Mouse (Mus musculus): ENCODE results near the gene Psmb8. TPM values are rescaled to one million over a fixed set of nuclear protein-coding genes. Genes with fewer than 3 reads are reported as not detected.

Psmb8 gene
- 21.0 and 24.6 TPM in 2 replicates for polyA plus RNA-seq (2021; fragmentation: Nextera tagmentation)
- long read RNA-seq, experiment 1, transcript Psmb8-201 (6 exons, 1,628 nt), result major isoform, 15 of 15 reads
- long read RNA-seq, experiment 1, partial matches to known transcripts, result 0 of 15 reads
- long read RNA-seq, experiment 1, other reads (novel, unspliced or antisense), result 0 of 15 reads
- long read RNA-seq, experiment 2, transcript Psmb8-201 (6 exons, 1,628 nt), result major isoform, 14 of 14 reads
- long read RNA-seq, experiment 2, partial matches to known transcripts, result 0 of 14 reads
- long read RNA-seq, experiment 2, other reads (novel, unspliced or antisense), result 0 of 14 reads

DNA sequence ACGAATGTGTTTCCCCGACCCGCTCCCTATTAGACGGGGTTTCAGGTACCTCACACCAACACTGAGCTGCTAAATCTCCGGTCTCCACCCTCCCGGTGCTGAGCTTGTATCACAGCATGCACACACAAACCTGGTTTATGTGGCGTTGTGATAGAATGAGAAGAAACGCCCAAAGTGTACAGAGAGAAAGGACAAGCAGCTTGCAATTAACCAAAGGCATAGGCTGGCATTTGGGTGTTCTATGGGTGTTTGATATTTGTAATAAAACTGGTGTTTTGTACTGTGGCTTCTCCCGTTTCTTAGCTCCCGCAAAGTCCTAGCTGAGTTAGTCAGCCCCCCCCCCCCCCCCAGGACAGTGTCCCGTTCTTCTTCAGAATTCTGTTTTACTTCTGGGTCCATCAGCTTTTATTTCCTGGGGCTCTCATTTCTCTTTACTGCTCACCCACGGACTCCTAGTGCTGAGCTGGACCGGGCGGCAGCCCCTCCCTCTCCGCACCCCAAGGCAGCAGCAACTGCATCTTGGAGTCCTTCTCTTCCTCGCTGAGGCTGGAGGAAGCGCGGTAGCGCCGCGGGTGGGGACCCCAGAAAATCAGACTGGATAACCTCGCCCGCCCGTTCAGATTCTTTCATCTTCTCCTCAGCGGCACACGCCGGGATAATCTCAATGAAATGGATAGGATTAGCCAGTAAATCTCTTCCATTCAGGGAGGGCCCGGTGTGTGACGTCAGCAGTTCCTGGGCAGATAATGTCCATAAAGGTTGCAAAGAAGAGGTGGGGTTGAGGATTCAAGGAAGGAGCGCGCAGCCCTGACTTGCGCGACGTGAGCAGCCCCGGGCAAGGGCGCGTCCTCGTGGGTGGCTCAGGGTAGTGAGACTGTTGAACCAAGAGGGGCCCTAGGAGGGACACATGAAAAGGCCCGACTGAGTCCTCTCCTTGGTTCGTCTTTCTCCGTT, at the start of gene Psmb8:
Gene Psmb8, plus strand, starts transcription at position 781 of the 954 bp plus-strand sequence.

DNA sequence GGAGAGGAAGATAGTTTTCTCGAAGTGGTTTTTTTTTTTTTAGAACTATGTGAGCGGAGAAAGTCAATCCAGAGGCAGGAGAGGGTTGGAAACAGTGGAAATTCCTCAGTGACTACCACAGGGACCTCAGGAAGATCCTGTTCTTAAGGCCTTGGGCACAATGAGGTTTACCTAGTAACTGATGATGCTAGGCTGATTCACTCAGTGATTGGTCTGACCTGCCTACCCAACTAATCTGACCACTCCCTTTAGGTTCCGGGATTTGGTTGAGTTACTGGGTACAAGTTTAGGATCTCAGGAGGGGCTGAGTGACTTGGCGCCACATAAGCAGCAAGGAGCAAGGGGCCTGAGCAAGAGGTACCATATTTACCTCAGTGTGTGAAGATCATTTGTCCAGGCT, 44.6 kb upstream of the Psmb8 start, which contains the start of gene H2-DMb1:
Gene H2-DMb1, plus strand, starts transcription at position 150 of the 400 bp plus-strand sequence.

DNA sequence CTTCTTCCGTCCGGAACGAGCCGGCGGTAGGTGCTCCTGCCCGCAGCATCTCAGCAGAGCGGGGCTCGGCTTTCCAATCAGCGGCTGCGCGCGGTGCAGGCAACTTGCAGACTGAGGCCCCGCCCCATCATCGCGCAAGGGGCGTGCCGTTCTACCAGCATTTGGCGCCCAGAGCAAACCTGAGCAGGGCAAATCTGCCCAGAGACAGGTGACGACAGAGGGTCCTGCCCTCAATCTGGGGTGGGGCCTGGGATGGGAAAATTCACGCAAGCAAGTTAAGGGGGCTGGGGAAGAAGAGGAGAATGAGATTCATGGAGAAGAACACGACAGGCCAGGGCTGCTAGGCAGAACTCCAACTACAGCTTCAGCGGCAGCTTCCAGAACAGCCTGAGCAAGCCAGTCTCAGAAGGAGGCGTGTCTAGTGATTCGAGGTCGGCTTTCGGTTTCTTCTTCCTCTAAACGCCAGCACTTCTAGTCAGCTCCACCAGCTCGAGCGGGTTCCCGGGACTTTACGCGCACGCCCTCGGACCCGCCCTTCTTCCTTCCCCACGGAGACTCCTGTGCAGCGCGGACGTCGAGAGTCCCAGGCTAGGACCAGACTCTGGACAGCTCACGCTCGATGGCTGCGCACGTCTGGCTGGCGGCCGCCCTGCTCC, 10.1 kb upstream of the Psmb8 start, which contains the start of the genes Tap1 and Psmb9:
Gene Tap1, plus strand, starts transcription at position 293 of the 656 bp plus-strand sequence.
Gene Psmb9, minus strand, starts transcription at position 504 of the 656 bp plus-strand sequence.

DNA sequence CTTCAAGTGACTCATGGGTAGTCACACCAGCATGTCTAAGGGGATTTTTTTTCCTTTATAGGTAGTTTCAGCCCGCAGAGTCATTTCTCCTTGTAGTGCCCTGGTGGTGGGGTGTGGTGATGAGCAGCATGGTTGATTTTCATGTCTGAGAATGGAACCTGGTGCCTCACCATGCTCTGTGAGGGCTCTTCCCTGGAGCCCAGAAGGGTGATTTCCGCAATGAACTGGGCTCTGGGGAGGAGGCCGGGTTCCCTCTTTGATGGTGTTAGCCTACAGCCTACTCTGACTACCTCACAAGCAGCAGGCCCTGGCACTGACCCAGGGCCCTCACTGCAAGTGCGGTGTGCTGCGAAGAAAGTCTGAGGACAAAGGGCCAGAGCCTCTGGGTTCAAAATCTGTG, 5.9 kb downstream of the Psmb8 start, which contains the start of gene Tap2:
Gene Tap2, plus strand, starts transcription at position 84 of the 400 bp plus-strand sequence.

DNA sequence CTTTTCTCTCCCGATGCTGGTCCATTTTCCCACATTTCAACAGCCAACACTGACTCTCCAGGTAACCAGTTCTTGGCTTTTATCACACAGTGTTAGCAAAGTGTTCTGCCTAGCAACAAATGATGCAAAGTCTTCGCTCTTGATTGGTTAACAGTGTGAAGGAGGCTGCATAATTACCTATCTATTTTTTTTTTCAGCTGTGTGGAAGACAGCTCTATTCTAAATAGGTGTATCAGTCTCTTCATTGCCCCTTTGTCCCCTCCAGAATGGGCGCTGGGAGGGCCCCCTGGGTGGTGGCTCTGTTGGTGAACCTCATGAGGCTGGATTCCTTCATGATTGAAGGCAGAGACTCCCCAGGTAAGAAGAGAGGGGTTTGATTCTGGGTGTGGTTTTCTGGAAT, 41.2 kb downstream of the Psmb8 start, which contains the start of gene H2-Ob:
Gene H2-Ob, plus strand, starts transcription at position 198 of the 400 bp plus-strand sequence.

Other genes with a start within 250 kb of the Psmb8 start
- gene B3galt4, start 246.2 kb upstream of the Psmb8 start, polyA plus RNA-seq (2021; fragmentation: Nextera tagmentation), result 4.3 and 5.6 TPM in 2 replicates
- 41.5 and 54.7 TPM in 2 replicates for gene Vps52, start 241.9 kb upstream of the Psmb8 start, polyA plus RNA-seq (2021; fragmentation: Nextera tagmentation)
- gene Rps18, start 241.7 kb upstream of the Psmb8 start, polyA plus RNA-seq (2021; fragmentation: Nextera tagmentation), result 906 and 922 TPM in 2 replicates
- 29.6 and 37.7 TPM in 2 replicates for gene H2-K1, start 197.4 kb upstream of the Psmb8 start, polyA plus RNA-seq (2021; fragmentation: Nextera tagmentation)
- gene Ring1, start 173.0 kb upstream of the Psmb8 start, polyA plus RNA-seq (2021; fragmentation: Nextera tagmentation), result 3.4 and 12.5 TPM in 2 replicates
- 25.9 and 48.5 TPM in 2 replicates for gene H2-Ke6, start 169.7 kb upstream of the Psmb8 start, polyA plus RNA-seq (2021; fragmentation: Nextera tagmentation)
- 66.0 and 69.8 TPM in 2 replicates for gene Slc39a7, start 166.0 kb upstream of the Psmb8 start, polyA plus RNA-seq (2021; fragmentation: Nextera tagmentation)
- gene Rxrb, start 165.9 kb upstream of the Psmb8 start, polyA plus RNA-seq (2021; fragmentation: Nextera tagmentation), result 12.9 and 32.8 TPM in 2 replicates
- 0.48 and 0.55 TPM in 2 replicates for gene Col11a2, start 158.3 kb upstream of the Psmb8 start, polyA plus RNA-seq (2021; fragmentation: Nextera tagmentation)
- 1.2 and 1.6 TPM in 2 replicates for gene H2-Oa, start 105.4 kb upstream of the Psmb8 start, polyA plus RNA-seq (2021; fragmentation: Nextera tagmentation)
- 32.1 and 36.6 TPM in 2 replicates for gene H2-DMa, start 78.2 kb upstream of the Psmb8 start, polyA plus RNA-seq (2021; fragmentation: Nextera tagmentation)
- 42.2 and 74.5 TPM in 2 replicates for gene Brd2, start 75.1 kb upstream of the Psmb8 start, polyA plus RNA-seq (2021; fragmentation: Nextera tagmentation)
- 0.44 and 0.55 TPM in 2 replicates for gene H2-DMb2, start 54.4 kb upstream of the Psmb8 start, polyA plus RNA-seq (2021; fragmentation: Nextera tagmentation)
- 4.0 and 4.2 TPM in 2 replicates for gene H2-DMb1, start 44.6 kb upstream of the Psmb8 start, polyA plus RNA-seq (2021; fragmentation: Nextera tagmentation)
- gene Tap1, start 10.2 kb upstream of the Psmb8 start, polyA plus RNA-seq (2021; fragmentation: Nextera tagmentation), result 2.2 and 2.8 TPM in 2 replicates
- gene Psmb9, start 10.0 kb upstream of the Psmb8 start, polyA plus RNA-seq (2021; fragmentation: Nextera tagmentation), result 8.1 and 8.5 TPM in 2 replicates
- 5.6 and 6.8 TPM in 2 replicates for gene Tap2, start 5.8 kb downstream of the Psmb8 start, polyA plus RNA-seq (2021; fragmentation: Nextera tagmentation)
- 0.55 and 1.3 TPM in 2 replicates for gene H2-Ob, start 41.2 kb downstream of the Psmb8 start, polyA plus RNA-seq (2021; fragmentation: Nextera tagmentation)
- gene H2-Ab1, start 60.0 kb downstream of the Psmb8 start, polyA plus RNA-seq (2021; fragmentation: Nextera tagmentation), result 7.2 and 13.6 TPM in 2 replicates
- gene H2-Aa, start 90.1 kb downstream of the Psmb8 start, polyA plus RNA-seq (2021; fragmentation: Nextera tagmentation), result 3.1 and 6.3 TPM in 2 replicates
- gene H2-Eb1, start 108.1 kb downstream of the Psmb8 start, polyA plus RNA-seq (2021; fragmentation: Nextera tagmentation), result 4.5 and 6.5 TPM in 2 replicates
- not detected in 2 replicates for gene H2-Eb2, start 127.9 kb downstream of the Psmb8 start, polyA plus RNA-seq (2021; fragmentation: Nextera tagmentation)
- gene Btnl2, start 157.1 kb downstream of the Psmb8 start, polyA plus RNA-seq (2021; fragmentation: Nextera tagmentation), result not detected in 2 replicates
- gene Btnl1, start 179.4 kb downstream of the Psmb8 start, polyA plus RNA-seq (2021; fragmentation: Nextera tagmentation), result not detected in 2 replicates
- gene BC051142, start 201.1 kb downstream of the Psmb8 start, polyA plus RNA-seq (2021; fragmentation: Nextera tagmentation), result 0.48 and 0.95 TPM in 2 replicates